Comparison of ENCODE assay signal across 8 mouse cellular contexts in genomic region chr9:89908601-89909000, GRCm38 (mm10). TPM values are rescaled to one million over a fixed set of nuclear protein-coding genes. Genes with fewer than 3 reads are reported as not detected.
DNase-seq lines count a peak whose midpoint lies in the region; ATAC-seq and TF ChIP-seq lines count a peak whose summit lies in the region.

No protein-coding gene starts in this region.

- peak overlapping the region; percentile 89 for H3K4me2 ChIP-seq in forebrain, embryonic 15.5 days (replicated peaks)
- peak overlapping the region; percentile 68 for H3K4me2 ChIP-seq in hindbrain, postnatal 0 days (ENCODE audit: low read depth, low read length)
- peak overlapping the region; percentile 97 for H3K4me2 ChIP-seq in limb, embryonic 15.5 days

- no peaks in the 10 kb centered on the region for H3K36me3 ChIP-seq in forebrain, embryonic 15.5 days
- H3K36me3 ChIP-seq in hindbrain, postnatal 0 days (ENCODE audit: insufficient read depth, low read length): no peaks in the 10 kb centered on the region
- H3K36me3 ChIP-seq in limb, embryonic 15.5 days: no peaks in the 10 kb centered on the region

- peak; percentile 42 for ATAC-seq in forebrain, embryonic 15.5 days (replicated peaks)
- peak; percentile 10 for ATAC-seq in hindbrain, postnatal 0 days
- no peak for ATAC-seq in limb, embryonic 15.5 days (ENCODE audit: insufficient number of reproducible peaks, low FRiP score, low TSS enrichment, low read depth)
- ATAC-seq in monocyte, adult 5-6 weeks (replicated peaks; ENCODE audit: insufficient number of reproducible peaks, low FRiP score, low TSS enrichment, poor library complexity, severe bottlenecking): no peak

- no peaks in the 10 kb centered on the region for H3K9me3 ChIP-seq in forebrain, embryonic 15.5 days
- H3K9me3 ChIP-seq in hindbrain, postnatal 0 days (ENCODE audit: low read length): no peaks in the 10 kb centered on the region
- no peaks in the 10 kb centered on the region for H3K9me3 ChIP-seq in limb, embryonic 15.5 days

- H3K9ac ChIP-seq in forebrain, embryonic 15.5 days (replicated peaks): peak overlapping the region; percentile 49
- peak overlapping the region; percentile 43 for H3K9ac ChIP-seq in hindbrain, postnatal 0 days (replicated peaks; ENCODE audit: low read length)
- no peak overlapping the region for H3K9ac ChIP-seq in limb, embryonic 15.5 days

- TF ChIP-seq CTCF in hindbrain, postnatal 0 days (IDR thresholded peaks at IDR 0.05; ENCODE audit: low read depth): no peak

- peak; percentile 13 for DNase-seq in gastrocnemius, postnatal 25 days
- no peak for DNase-seq in gastrocnemius, adult 18-20 months (ENCODE audit: low spot score)
- DNase-seq in hindbrain, postnatal 0 days (ENCODE audit: low spot score): peak; percentile 69
- DNase-seq in right cerebral cortex, adult 18-20 months: peak; percentile 60

- H3K27ac ChIP-seq in brown adipose tissue, adult 24 weeks (replicated peaks; ENCODE audit: low read depth, low read length): no peak overlapping the region
- H3K27ac ChIP-seq in forebrain, embryonic 15.5 days (replicated peaks): 0 out of 2 replicates have a peak overlapping the region, but pooled peaks have one; percentile 46
- H3K27ac ChIP-seq in hindbrain, postnatal 0 days: peak overlapping the region; percentile 51; the same call in 1 of the 2 replicates
- no peak overlapping the region for H3K27ac ChIP-seq in limb, embryonic 15.5 days

- H3K4me1 ChIP-seq in brown adipose tissue, adult 24 weeks (ENCODE audit: control insufficient read depth, insufficient read depth, insufficient read length, low read length): no peaks in the 10 kb centered on the region
- peaks cover 33% of the 10 kb centered on the region for H3K4me1 ChIP-seq in forebrain, embryonic 15.5 days
- H3K4me1 ChIP-seq in hindbrain, postnatal 0 days (ENCODE audit: insufficient read depth, low read length): no peaks in the 10 kb centered on the region; the same call in none of the 2 replicates
- H3K4me1 ChIP-seq in limb, embryonic 15.5 days: peaks cover 30% of the 10 kb centered on the region

- H3K27me3 ChIP-seq in forebrain, embryonic 15.5 days: peaks cover 70% of the 10 kb centered on the region
- peaks cover 36% of the 10 kb centered on the region for H3K27me3 ChIP-seq in hindbrain, postnatal 0 days (ENCODE audit: insufficient read depth, low read length)
- H3K27me3 ChIP-seq in limb, embryonic 15.5 days: peaks cover 82% of the 10 kb centered on the region

- 0% methylated on average over 33 of the region's 33 CpGs for WGBS in forebrain, embryonic 15.5 days
- 1% methylated on average over 33 of the region's 33 CpGs for WGBS in hindbrain, postnatal 0 days
- under 1% methylated on average over 33 of the region's 33 CpGs for WGBS in limb, embryonic 15.5 days

- H3K4me3 ChIP-seq in brown adipose tissue, adult 24 weeks (ENCODE audit: insufficient read depth, low read depth, low read length): peak overlapping the region; percentile 33; the same call in 1 of the 2 replicates
- peak overlapping the region; percentile 52 for H3K4me3 ChIP-seq in forebrain, embryonic 15.5 days
- H3K4me3 ChIP-seq in hindbrain, postnatal 0 days (ENCODE audit: low read length): peak overlapping the region; percentile 43
- H3K4me3 ChIP-seq in limb, embryonic 15.5 days: peak overlapping the region; percentile 50

RNA-seq across cellular contexts. Expression of gene Rasgrf1, which starts 1.1 kb away (rescaled TPM):
- total RNA-seq in gastrocnemius, postnatal 25 days (2021): not detected
- under 1 TPM in 1 of 2 experiments, not detected in 1; 0.05 TPM for total RNA-seq in gastrocnemius, adult 18-20 months (2021)
- polyA plus RNA-seq in brown adipose tissue, adult 24 weeks (2012; ENCODE audit: insufficient read depth, insufficient read length, missing spikeins): not detected in 2 replicates
- 4.7 and 6.1 TPM in 2 replicates for polyA plus RNA-seq in forebrain, embryonic 15.5 days (2015; fragmentation: Nextera tagmentation; extraction: Ambion mirVana)
- total RNA-seq in hindbrain, postnatal 0 days (2014; rRNA removed): 44.4 and 53.4 TPM in 2 replicates
- polyA plus RNA-seq in hindbrain, postnatal 0 days (2015; fragmentation: Nextera tagmentation; extraction: Ambion mirVana): 28.3 and 29.6 TPM in 2 replicates
- polyA plus RNA-seq in limb, embryonic 15.5 days (2015; fragmentation: Nextera tagmentation; extraction: Ambion mirVana): 0.46 and 0.58 TPM in 2 replicates
- 0.10 to 0.32 TPM (median 0.29 TPM) in 3 replicates for total RNA-seq in monocyte, adult 5-6 weeks (2017)

Comparison
In these comparisons a context has a peak if more than half of its experiments do, and no peak if none do; other contexts are left out.
1. H3K27ac ChIP-seq: peak in forebrain, embryonic 15.5 days (single experiment) and hindbrain, postnatal 0 days (single experiment); none in brown adipose tissue, adult 24 weeks (single experiment) and limb, embryonic 15.5 days (single experiment).
2. ATAC-seq: peak in forebrain, embryonic 15.5 days (single experiment) and hindbrain, postnatal 0 days (single experiment); none in limb, embryonic 15.5 days (single experiment) and monocyte, adult 5-6 weeks (single experiment).
3. RNA of gene Rasgrf1, which starts 1.1 kb away (total RNA-seq): 44.4 to 53.4 TPM in hindbrain, postnatal 0 days; 0.10 to 0.32 TPM in monocyte, adult 5-6 weeks, 0.05 TPM in gastrocnemius, adult 18-20 months and not detected in gastrocnemius, postnatal 25 days; every median in the first group is over 10 times any median in the second.
4. Peak in every context shown above with its lines, with median percentiles within 50 percentile points of each other: H3K4me3 ChIP-seq and H3K4me2 ChIP-seq.